Mouse (Mus musculus) testis, adult 2 months (tissue): ENCODE measurements around the gene Serpinb6b. TPM values are rescaled to one million over a fixed set of nuclear protein-coding genes. Genes with fewer than 3 reads are reported as not detected.
"Not testable (repeated sequence)": the region's sequence is repeated elsewhere in the genome, so short reads cannot be mapped to it uniquely, and the experiment has no call there.

ENCODE experiments used
- H3K27ac ChIP-seq: fragments of 200-500 bp; 2 replicates; pipeline ENCODE4 v1.5.1; 2012; ENCODE audit warnings: low read depth, low read length; ENCODE audit not compliant: control insufficient read depth, insufficient read depth
- H3K27me3 ChIP-seq: fragments of 200-500 bp; 2 replicates; pipeline ENCODE4 v1.6.1; 2012; ENCODE audit warnings: mild to moderate bottlenecking, low read length, moderate library complexity; ENCODE audit not compliant: control insufficient read depth, insufficient read depth
- H3K36me3 ChIP-seq: fragments of 200-500 bp; 2 replicates; pipeline ENCODE4 v1.6.1; 2012; ENCODE audit warnings: mild to moderate bottlenecking, low read length; ENCODE audit not compliant: control insufficient read depth, insufficient read depth
- H3K4me1 ChIP-seq: fragments of 200-500 bp; 2 replicates; pipeline ENCODE4 v1.6.1; 2012; ENCODE audit warnings: low read length; ENCODE audit not compliant: control insufficient read depth, insufficient read depth
- H3K4me3 ChIP-seq: fragments of 200-500 bp; 2 replicates; pipeline ENCODE4 v1.5.1; 2012; ENCODE audit warnings: low read depth, mild to moderate bottlenecking, low read length, moderate library complexity, mixed read lengths; ENCODE audit not compliant: control insufficient read depth
- CTCF ChIP-seq: fragments of 200-500 bp; IDR thresholded peaks from 2 replicates; pipeline ENCODE4 v1.5.1; 2012; ENCODE audit warnings: low read depth, mild to moderate bottlenecking, inconsistent platforms, low read length, moderate library complexity; ENCODE audit not compliant: control insufficient read depth, insufficient read depth, insufficient replicate concordance
- POLR2A ChIP-seq: fragments of 200-500 bp; IDR thresholded peaks from 2 replicates; pipeline ENCODE4 v1.6.1; 2012; ENCODE audit warnings: low read depth, mild to moderate bottlenecking, inconsistent platforms, low read length, moderate library complexity; ENCODE audit not compliant: control insufficient read depth
- polyA plus RNA-seq: library from polyadenylated mRNA; depleted of rRNA; stranded (reverse); fragments of >200 nt; gene quantifications from 2 replicates; pipeline ENCODE4 v1.2.3, GENCODE M21; 2012

Gene Serpinb6b
- polyA plus RNA-seq, 1 experiment, result 0.83 TPM

- no peaks in the 10 kb centered on the region for H3K36me3 ChIP-seq
- TF ChIP-seq POLR2A (no peak), CTCF (no peak)
- H3K27ac ChIP-seq, result no peak overlapping the region
- no peaks in the 10 kb centered on the region for H3K27me3 ChIP-seq
- no peak overlapping the region for H3K4me3 ChIP-seq
- H3K4me1 ChIP-seq, result no peaks in the 10 kb centered on the region
Observed at GRCm38 (mm10) chr13:32956537-32956936, 8.5 kb upstream of the Serpinb6b start.

GRCm38 (mm10) chr13:32957917-32958316, 7.1 kb upstream of the Serpinb6b start:
- H3K27ac ChIP-seq, result no peak overlapping the region
- no peaks in the 10 kb centered on the region for H3K27me3 ChIP-seq
- H3K4me3 ChIP-seq, result no peak overlapping the region
- H3K36me3 ChIP-seq, result no peaks in the 10 kb centered on the region
- TF ChIP-seq CTCF, result no peak
- TF ChIP-seq POLR2A, result no peak
- no peaks in the 10 kb centered on the region for H3K4me1 ChIP-seq

GRCm38 (mm10) chr13:32958521-32958920, 6.5 kb upstream of the Serpinb6b start:
- not testable (repeated sequence) for H3K4me1 ChIP-seq, H3K36me3 ChIP-seq, H3K4me3 ChIP-seq, H3K27me3 ChIP-seq, H3K27ac ChIP-seq

- Histone ChIP-seq H3K27me3 (no peaks in the 10 kb centered on the region), H3K27ac (no peak overlapping the region), H3K36me3 (no peaks in the 10 kb centered on the region), H3K4me1 (peaks cover 4% of the 10 kb centered on the region), H3K4me3 (no peak overlapping the region)
- TF ChIP-seq POLR2A (no peak), CTCF (no peak)
Observed at GRCm38 (mm10) chr13:32963990-32964753, 837 bp upstream of the Serpinb6b start.

GRCm38 (mm10) chr13:32966116-32966515, 1.1 kb downstream of the Serpinb6b start:
- Histone ChIP-seq H3K4me1 (peaks cover 4% of the 10 kb centered on the region), H3K36me3 (no peaks in the 10 kb centered on the region), H3K4me3 (no peak overlapping the region), H3K27me3 (no peaks in the 10 kb centered on the region), H3K27ac (no peak overlapping the region)
- TF ChIP-seq CTCF (no peak), POLR2A (no peak)

GRCm38 (mm10) chr13:32967233-32967632, 2.2 kb downstream of the Serpinb6b start:
- TF ChIP-seq POLR2A, result no peak
- no peak for TF ChIP-seq CTCF
- no peak overlapping the region for H3K27ac ChIP-seq
- peaks cover 4% of the 10 kb centered on the region for H3K4me1 ChIP-seq
- H3K36me3 ChIP-seq, result no peaks in the 10 kb centered on the region
- H3K4me3 ChIP-seq, result no peak overlapping the region
- no peaks in the 10 kb centered on the region for H3K27me3 ChIP-seq

- peaks cover 4% of the 10 kb centered on the region for H3K4me1 ChIP-seq
- no peak overlapping the region for H3K27ac ChIP-seq
- no peak for TF ChIP-seq POLR2A
- TF ChIP-seq CTCF, result no peak
- no peaks in the 10 kb centered on the region for H3K27me3 ChIP-seq
- no peaks in the 10 kb centered on the region for H3K36me3 ChIP-seq
- H3K4me3 ChIP-seq, result no peak overlapping the region
Observed at GRCm38 (mm10) chr13:32968353-32968984, 3.5 kb downstream of the Serpinb6b start.
